Mouse (Mus musculus) heart, postnatal 10 days (tissue): ENCODE results near the gene Plin4. TPM values are rescaled to one million over a fixed set of nuclear protein-coding genes. Genes with fewer than 3 reads are reported as not detected.
"Not testable (repeated sequence)": the region's sequence is repeated elsewhere in the genome, so short reads cannot be mapped to it uniquely, and the experiment has no call there.

Experiments
- DNase-seq, 2 experiments: peaks; one replicate each; pipeline ENCODE4 v3.0.0; 2021
- intact Hi-C: fragments of 180-260 bp; cut with DNase I; formaldehyde crosslinking; loops from one replicate; pipeline ENCODE4 v1.15.1; 2025
- total RNA-seq, 2 experiments: library from RNA; stranded (reverse); gene quantifications; 2 replicates each; pipeline ENCODE4 v1.2.3; 2021

Plin4 gene
- total RNA-seq, 2 experiments from 2014 or later, result 80.9 to 155 TPM

DNA sequence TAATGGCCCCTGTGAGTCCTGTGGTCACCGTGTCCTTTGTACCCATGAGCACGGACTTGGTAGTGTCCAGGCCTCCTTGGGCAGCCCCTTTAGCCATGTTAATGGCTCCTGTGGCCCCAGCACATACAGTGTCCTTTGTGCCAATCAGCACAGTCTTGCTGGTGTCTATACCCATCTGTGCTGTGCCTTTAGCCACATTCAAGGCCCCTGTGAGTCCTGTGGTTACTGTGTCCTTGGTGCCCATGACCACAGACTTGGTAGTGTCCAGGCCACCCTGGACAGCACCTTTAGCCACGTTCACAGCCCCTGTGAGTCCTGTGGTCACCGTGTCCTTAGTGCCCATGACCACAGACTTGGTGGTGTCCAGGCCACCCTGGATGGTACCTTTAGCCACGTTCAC lies 4.8 kb downstream of the Plin4 start:
- DNase-seq, result not testable (repeated sequence)

DNA sequence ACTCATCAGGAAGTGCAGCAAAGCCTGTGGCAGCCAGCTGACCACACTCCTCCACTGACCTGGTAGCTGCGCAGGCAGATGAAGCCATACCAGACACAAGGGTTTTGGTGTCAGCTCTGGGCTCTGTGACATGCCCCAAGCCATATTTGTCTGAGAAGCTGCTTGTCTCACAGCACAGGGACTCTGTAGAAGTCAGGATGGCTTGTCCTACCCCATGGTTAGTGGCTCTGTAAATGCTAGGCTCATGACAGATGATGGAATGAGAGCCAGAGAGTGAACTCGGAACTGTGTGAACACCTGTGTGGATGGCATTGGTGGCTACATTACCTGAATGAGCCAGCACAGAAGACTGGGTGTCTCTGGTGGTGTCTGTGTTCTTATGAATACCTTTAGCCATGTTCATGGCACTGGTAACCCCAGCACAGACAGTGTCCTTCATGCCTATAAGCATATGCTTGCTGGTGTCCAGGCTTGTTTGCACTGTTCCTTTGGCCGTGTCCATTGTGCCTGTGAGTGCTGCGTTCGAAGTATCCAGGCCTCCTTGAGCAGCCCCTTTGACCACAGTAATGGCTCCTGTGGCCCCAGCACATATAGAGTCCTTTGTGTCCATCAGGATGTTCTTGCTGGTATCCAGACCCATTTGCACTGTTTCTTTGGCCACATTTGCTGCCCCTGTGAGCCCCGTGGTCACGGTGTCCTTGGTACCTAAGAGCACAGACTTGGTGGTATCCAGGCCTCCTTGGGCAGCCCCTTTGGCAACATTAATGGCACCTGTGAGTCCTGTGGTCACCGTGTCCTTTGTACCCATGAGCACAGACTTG lies 5.9 kb downstream of the Plin4 start:
- DNase-seq, result no peak
- intact Hi-C loops, result no loop called here

More for the DNA sequence above, 4.8 kb downstream of the Plin4 start:
- intact Hi-C loops, result not testable (repeated sequence)

DNA sequence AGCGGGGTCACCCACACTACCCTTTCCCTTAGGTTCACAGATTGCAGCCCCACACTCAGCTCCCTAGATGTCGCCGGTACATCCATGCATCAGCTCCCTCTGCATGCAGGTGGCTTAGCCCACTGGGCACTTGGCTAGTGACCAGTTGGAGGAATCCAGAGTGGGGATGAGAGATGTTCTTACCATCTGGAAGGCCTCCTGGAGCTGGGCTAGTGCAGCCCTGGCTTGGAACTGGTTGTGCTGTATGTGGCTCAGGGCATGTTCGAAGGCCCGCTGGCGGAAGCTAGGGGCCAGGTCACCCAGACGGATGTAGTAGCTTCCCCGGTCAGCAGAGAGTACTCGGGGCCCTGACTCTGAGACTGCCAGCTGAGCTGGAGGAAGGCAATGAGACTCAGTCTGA lies 6.7 kb downstream of the Plin4 start:
- intact Hi-C loops, result no loop called here
- DNase-seq, result no peak

DNA sequence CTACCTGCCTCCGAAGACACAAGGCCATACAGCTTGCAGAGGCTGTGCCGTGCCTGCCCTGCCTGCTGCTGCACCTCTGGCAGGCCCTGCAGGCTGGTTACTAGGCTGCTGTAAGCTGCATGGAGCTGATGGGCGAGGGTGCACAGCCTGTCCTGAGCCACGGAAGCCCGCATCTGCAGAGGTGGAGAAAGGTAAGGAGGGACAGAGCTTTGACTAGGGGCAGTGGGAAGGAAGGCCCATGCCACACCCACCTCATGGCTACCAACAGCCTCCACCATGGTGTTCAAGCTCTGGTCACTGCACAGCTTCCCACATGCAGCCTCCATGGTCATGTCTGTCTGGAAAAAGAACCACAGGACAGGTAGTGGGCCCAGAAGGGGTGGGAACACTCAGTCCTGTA lies 7.4 kb downstream of the Plin4 start:
- DNase-seq, result no peak
- intact Hi-C loops, result no loop called here

DNA sequence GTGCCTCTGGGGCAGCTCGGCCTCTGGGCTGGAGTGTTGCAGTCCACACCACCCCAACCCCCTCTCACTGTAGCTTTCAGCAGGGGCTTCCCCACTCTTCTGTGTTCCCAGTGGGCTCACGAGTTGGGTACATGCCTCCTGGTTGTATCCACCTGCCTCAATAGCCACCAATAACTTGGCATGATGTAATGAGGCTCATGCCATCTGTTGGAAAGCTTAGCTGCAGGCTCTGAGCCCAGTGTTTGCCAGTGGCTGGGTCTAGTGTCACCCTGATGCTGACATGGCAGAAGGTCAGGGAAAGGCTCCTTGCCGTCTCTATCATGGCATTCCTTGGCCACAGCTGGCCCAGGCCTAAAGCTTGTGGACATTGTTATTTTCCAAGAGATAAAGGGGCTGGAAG lies 8.8 kb downstream of the Plin4 start:
- peak in 1 of 2 experiments; percentile 43 for DNase-seq
- intact Hi-C loops, result no loop called here

DNA sequence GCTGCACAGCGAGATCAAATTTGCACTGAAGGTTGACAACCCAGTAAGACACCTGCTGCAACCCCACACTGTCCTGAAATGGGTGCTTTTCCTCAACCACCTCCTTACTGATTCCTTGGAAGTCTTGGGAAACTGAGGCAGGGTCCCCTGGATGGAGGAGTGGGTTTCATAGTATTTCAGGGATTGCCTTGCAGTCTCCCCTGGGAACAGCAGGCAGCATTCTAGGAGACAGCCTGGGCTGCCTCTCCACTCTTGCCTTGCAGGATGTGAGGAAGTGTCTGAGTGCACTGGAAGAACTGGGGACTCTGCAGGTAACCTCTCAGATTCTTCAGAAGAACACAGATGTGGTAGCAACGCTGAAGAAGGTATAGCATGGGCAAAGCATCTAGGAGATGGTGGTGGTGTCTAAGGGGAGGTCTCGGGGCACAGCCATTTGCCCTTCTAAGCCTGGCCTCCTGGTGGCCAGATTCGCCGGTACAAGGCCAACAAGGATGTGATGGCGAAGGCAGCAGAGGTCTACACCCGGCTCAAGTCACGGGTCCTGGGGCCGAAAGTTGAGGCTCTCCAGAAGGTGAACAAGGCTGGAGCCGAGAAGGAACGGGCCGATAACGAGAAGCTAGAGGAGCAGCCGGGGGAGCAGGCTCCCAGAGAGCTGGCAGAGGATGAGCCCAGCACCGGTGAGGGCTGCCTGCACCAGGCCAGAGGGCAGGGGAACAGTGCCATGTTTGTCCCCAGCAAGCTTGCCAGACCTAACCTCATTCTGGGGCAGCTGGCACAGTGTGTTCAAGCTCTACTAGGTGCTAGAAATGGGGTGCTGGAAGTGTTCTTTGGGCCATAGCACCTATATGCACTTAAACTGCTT lies 10.7 kb downstream of the Plin4 start:
- peak in 1 of 2 experiments; percentile 38 for DNase-seq
- intact Hi-C loops, result no loop called here

DNA sequence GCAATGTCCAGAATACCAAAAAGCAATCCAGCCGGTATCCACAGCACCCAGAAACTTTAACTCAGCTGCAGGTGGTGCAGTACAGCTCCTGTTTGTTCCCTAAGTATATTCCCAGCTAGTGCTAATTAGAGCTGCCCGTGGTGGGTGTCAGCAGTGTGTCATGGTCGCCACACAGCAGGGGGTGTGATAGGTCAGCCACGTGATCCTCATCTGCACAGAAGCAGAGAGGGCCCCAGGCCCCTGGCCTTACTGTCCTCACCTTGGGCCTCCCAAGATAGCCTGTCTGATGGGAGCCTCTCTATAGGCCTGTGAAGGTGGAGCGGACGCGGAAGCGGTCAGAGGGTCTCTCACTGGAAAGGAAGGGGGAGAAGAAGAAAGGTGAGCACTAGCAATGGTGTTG lies 11.4 kb downstream of the Plin4 start:
- DNase-seq, result no peak
- intact Hi-C loops, result no loop called here

DNA sequence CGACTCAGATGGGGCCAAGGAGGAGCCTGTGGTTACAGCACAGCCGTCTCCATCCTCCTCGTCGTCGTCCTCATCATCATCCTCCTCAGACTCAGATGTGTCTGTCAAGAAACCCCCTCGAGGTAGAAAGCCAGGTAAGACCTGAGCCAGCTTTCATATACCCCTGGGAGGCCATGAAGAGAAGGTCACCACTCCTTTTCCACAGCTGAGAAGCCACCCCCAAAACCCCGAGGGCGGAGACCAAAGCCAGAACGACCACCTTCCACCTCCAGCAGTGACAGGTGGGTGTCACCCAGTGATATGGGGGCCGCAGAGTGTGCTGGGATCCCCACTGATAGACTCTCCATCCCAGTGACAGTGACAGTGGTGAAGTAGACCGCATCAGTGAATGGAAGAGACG lies 12.7 kb downstream of the Plin4 start:
- intact Hi-C loops, result no loop called here
- DNase-seq, result no peak

DNA sequence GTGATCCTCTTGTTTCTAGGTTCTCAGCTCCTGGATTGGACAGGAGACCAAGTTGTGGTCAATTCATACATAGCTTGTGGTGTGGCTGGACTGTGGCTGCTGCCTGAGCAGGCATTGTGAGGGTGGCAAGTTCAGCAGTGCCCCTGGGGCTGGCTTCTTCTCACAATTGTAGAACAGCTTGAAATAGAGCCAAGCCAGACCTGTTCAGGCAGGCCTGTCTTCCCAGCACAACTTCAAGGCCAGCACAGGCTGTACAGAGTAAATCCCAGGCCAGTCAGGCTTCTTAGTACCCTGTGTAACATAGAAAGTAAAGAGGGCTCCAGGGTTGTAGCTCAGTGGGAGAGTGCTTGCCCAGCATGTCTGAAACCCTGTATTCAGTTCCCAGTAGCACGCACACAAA lies 16.8 kb downstream of the Plin4 start:
- intact Hi-C loops, result no loop called here
- no peak for DNase-seq

DNA sequence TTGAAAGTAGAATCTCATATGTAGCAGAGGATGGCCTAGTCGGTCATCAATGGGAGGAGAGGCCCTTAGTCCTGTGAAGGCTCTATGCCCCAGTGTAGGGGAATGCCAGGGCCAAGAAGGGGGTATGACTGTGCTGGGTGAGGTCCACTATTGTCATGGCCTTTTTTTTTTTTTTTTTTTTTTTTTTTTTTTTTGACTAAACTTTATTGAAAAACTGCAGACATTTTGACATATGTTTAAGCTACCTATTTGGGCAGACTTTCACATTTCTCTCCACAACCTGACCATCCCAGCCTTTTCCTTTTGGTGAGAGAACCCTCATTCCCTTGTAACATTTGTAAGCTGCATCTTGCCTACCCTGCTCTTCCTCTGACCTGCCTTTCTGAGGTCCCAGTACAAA lies 17.3 kb downstream of the Plin4 start:
- DNase-seq, result no peak
- intact Hi-C loops, result no loop called here

DNA sequence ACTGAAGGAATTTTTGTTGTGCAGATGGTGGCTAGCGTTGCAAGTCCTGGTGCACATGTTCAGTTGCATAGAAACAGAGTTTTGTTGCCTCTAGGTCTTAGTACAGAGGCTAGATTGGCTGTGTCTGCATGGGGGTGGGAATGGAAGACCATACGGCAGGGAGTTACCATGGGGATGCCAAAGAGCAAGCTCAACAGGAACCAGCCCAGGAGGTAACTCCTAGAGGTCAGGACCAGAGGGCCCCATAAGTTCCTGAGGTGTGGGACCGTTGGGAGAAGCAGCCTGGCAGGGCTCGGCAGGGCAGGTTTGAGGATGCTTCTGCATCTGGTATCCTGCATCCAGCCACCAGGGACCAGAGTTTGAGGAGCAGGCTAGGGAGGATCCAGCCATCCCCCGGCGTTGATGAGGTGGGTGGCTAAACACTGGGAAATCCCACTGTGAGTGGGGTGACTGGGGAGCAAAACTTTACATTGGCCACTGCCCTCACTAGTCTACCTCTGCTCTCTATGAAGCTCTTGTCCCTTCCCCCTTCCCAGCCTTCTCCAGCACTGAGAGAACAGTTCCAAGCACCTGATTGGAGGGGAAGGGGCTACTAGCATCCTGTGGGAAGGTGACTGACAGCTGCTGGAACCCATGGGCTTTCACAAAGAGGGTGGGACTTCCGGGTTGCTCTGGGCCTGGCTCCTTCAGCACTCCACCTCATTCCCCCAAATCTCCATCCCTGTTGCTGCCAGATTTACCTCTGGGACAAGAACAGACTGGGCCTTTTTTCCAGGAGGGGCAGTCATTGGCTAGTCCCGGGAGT lies 28.6 kb downstream of the Plin4 start:
- peak; percentile 35 to 59 for DNase-seq
- intact Hi-C loops, result loop anchor here (10.0 kb wide), 1 partner anchor 514 kb away; no protein-coding TSS in a partner anchor

DNA sequence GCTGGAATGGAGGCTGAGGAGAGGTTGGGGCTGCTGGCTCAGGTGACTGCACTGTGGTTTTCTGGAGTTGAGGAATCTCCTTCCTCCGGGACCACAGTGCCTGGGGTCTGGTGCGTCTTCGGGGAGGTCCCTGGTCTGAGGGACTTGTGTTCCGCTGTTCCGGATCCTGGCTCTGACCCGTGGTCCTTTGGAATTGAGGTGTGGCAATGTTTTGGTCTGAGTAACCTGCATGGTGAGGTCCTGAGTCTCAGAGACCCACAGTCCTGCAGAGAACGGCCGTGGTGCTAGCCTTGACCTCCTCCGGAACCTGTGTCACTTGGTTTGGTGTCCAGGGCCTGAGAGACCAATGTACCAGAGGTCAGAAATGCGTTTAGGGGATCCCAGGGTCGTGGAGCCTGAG lies 29.7 kb downstream of the Plin4 start:
- peak in 1 of 2 experiments; percentile 26 for DNase-seq
- intact Hi-C loops, result loop anchor here (10.0 kb wide), 1 partner anchor 515 kb away; no protein-coding TSS in a partner anchor

DNA sequence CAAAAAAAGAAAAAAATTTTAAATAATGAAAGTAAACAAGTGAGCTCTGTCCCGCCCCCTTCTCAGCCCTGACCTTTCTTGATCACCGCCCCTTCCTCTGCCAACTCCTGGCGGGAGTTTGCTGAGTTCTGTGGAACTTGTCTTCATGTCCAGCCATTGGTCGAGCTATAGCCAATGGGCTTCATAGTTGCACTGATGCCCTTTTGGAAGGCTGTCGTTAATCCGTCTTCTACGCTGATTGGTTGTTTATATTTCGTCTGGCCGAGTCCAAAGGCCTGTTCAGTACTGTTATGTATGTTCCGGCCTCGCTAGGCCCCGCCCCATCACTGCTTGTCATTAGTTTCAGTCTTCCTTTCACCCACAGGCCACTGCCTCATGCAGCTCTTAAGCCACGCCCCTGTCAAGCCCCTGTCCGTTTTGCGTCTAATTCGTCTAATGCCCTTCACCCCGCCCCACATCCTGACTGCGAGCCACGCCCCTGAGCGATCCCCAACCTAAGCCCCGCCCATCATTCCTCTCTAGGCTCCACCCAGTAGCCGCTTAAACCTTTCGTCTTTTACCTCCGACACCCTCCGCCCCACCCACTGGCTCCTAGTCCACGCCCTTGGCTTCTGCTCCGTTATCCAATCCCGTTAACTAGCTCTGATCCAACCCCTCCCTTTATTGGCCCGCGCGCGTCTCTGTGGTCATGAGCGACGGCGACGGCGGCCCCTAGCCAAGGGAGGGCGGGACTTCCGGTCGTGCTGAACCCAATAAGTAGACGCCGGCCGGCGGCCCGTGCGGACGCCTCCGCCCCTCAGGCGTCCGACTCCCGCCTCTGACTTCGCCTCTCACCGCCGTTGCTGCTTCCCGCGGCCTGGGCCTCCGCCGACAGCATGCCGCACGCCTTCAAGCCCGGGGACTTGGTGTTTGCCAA lies 30.5 kb downstream of the Plin4 start, which contains the start of gene Hdgfl2:
Gene Hdgfl2 (plus strand): TSS at position 755 of the 916 bp plus-strand sequence.
- intact Hi-C loops, result no loop called here
- DNase-seq, result peak; percentile 100

DNA sequence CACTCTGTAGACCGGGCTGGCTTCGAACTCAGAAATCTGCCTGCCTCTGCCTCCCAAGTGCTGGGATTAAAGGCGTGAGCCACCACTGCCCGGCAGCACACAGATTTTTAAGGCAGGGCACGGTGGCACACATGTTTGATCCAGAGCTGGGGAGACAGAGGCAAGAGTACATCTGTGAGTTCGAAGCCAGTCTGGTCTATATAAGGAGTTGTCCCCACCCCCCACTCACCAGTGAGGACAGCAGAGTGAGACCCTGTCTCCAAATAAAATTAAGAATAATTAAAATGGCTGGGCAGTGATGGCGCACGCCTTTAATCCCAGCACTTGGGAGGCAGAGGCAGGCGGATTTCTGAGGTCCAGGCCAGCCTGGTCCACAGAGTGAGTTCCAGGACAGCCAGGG lies 31.2 kb downstream of the Plin4 start:
- peak in 1 of 2 experiments; percentile 28 for DNase-seq
- intact Hi-C loops, result not testable (repeated sequence)

DNA sequence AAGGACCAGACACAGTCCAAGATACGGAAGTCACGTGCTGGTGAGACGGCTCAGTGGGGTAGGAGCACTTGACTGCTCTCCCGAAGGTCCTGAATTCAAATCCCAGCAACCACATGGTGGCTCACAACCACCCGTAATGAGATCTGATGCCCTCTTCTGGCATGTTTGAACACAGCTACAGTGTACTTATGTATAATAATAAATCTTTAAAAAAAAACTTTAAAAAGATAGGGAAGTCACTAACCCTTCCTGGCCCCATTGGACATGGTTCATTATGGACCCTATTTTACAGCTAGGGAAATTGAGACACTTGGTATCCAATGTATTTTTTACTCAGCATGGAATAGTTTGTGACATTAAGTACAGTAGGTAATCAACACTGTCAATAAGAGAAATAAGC lies 32.1 kb downstream of the Plin4 start:
- intact Hi-C loops, result no loop called here
- DNase-seq, result no peak

DNA sequence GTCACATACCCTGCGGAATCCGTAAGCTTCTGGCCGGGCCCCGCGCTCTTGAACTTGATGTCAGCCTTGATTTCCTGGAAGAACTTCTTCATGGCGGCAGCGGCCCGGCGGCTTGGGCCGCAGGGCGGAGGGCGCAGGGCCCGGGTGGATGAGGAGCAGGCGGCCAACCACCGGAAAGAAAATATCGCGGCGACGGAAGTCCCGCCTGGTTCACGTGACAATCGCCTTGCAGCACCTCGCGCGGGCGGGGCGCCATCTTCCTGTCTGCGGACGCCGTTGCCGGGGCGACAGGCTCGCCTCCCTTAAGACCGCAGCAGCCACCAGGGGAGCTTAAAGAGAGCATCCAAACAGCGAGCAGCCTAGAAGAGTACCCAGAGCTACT lies 34.8 kb downstream of the Plin4 start, which contains the start of gene Ubxn6:
Gene Ubxn6 (minus strand): TSS at position 202 of the 382 bp plus-strand sequence.
- intact Hi-C loops, result loop anchor here (2.0 kb wide), 1 partner anchor 34 kb away; the partner anchor contains the start of gene Chaf1a
- DNase-seq, result peak; percentile 98 to 99

DNA sequence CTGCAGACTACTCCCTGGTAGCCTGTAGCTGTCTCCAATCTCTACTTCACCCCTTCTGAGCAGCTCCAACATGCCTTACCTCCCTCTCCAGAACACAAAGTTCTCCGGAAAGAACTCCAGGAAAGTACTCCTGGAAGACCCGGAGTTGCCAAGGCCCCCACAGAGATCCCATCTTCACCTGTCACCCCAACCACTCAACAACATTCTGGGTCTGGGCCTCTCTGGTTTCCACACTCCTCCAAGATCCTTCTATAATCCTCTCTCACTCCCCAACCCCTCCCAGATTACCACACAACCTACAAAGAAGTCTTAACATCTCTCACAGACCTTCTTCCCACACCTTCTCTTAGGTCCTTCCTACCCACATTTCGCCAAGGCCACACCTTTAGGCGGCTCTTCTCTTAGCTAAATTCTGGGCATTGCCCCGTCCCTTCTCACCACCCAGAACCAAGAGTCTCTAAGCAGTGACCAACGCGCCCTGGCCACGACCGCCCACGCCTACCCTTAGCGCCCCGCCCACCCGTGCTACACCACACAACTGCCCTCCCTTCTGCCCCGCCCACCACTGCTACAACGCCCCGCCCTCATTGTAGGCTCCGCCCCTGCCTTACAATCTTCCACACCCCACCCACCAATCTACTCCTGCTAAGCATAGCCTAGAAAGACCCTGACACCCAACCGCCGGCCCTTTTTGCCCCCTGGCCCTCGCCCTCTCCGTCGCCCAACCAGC lies 35.3 kb downstream of the Plin4 start:
- intact Hi-C loops, result loop anchor here (2.0 kb wide), 1 partner anchor 33 kb away; the partner anchor contains the start of gene Chaf1a

DNA sequence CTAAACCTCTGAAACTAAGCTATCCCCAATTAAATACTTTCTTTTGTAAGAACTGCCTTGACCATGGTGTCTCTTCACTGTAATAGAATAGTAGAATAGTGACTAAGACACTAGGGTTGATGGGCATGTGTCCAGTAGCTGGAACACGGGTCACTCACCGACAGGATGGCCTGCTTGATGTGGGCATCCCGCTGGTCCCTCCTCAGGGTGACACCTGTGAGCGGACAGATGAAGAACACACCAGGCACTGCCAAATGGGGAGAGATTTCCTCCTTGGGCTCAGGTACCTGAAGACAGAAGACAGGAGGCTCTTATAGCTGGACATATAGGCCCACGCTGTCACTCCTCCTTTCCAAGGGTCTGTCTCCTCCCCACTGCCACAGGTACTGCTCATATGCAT lies 37.4 kb downstream of the Plin4 start:
- no peak for DNase-seq
- intact Hi-C loops, result no loop called here

More for the DNA sequence above, 35.3 kb downstream of the Plin4 start:
- peak; percentile 85 to 90 for DNase-seq

DNA sequence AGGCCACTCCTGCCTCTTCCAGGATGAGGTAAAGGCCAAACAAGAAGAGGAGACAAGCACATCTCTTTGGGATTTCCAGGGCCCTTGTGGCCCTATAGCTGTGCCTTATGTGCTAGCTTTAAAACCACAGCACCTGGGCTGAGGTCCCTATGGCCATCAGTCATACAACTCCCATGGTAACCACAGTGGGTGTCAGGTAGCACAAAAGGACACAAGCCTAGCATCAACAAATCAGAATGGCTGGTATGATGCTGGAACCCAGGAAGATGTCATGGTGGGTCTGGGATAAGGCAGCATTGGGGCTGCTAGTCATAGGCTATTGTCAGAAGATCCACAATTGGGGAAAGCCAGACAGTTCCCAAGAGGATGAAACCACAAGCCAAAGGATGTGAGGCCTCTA lies 38.5 kb downstream of the Plin4 start:
- no peak for DNase-seq
- intact Hi-C loops, result no loop called here
